Mouse (Mus musculus): ENCODE measurements around the gene Arvcf. TPM values are rescaled to one million over a fixed set of nuclear protein-coding genes. Genes with fewer than 3 reads are reported as not detected.

The Arvcf gene
- polyA plus RNA-seq (2017; shearing (Covaris generic)): 2.4 TPM

GRCm38 (mm10) chr16:18347931-18348600, at the start of gene Arvcf, which contains the start of gene Tango2:
Gene Arvcf (plus strand): TSS chr16:18348182.
Gene Tango2 (minus strand): TSS chr16:18348103.

GRCm38 (mm10) chr16:18426215-18426791, 78.3 kb downstream of the Arvcf start, which contains the start of gene Txnrd2:
Gene Txnrd2 (plus strand): TSS chr16:18426384.

GRCm38 (mm10) chr16:18426802-18427280, 78.9 kb downstream of the Arvcf start, which contains the start of gene Comt:
Gene Comt (minus strand): TSS chr16:18426852.

Other genes starting within 250 kb of the Arvcf start
- not detected for gene Rtn4r, start 220.5 kb upstream of the Arvcf start, polyA plus RNA-seq (2017; shearing (Covaris generic))
- not detected for gene Ccdc188, start 130.3 kb upstream of the Arvcf start, polyA plus RNA-seq (2017; shearing (Covaris generic))
- 2.0 TPM for gene Zdhhc8, start 113.0 kb upstream of the Arvcf start, polyA plus RNA-seq (2017; shearing (Covaris generic))
- 125 TPM for gene Trmt2a, start 99.5 kb upstream of the Arvcf start, polyA plus RNA-seq (2017; shearing (Covaris generic))
- gene Ranbp1, start 99.5 kb upstream of the Arvcf start, polyA plus RNA-seq (2017; shearing (Covaris generic)): 200 TPM
- gene Gm49776, start 89.9 kb upstream of the Arvcf start, polyA plus RNA-seq (2017; shearing (Covaris generic)): not detected
- gene Dgcr8, start 58.9 kb upstream of the Arvcf start, polyA plus RNA-seq (2017; shearing (Covaris generic)): 30.0 TPM
- 61.0 TPM for gene Tango2, start 79 bp upstream of the Arvcf start, polyA plus RNA-seq (2017; shearing (Covaris generic))
- 31.1 TPM for gene Txnrd2, start 78.2 kb downstream of the Arvcf start, polyA plus RNA-seq (2017; shearing (Covaris generic))
- gene Comt, start 78.7 kb downstream of the Arvcf start, polyA plus RNA-seq (2017; shearing (Covaris generic)): 74.7 TPM
- 17.5 TPM for gene Gnb1l, start 150.5 kb downstream of the Arvcf start, polyA plus RNA-seq (2017; shearing (Covaris generic))
- gene Rtl10, start 150.7 kb downstream of the Arvcf start, polyA plus RNA-seq (2017; shearing (Covaris generic)): 1.6 TPM
- not detected for gene Tbx1, start 242.5 kb downstream of the Arvcf start, polyA plus RNA-seq (2017; shearing (Covaris generic))

Measured in inflammation-experienced regulatory T-cells, adult 16 weeks (primary cell).